In the genomic region with DNA sequence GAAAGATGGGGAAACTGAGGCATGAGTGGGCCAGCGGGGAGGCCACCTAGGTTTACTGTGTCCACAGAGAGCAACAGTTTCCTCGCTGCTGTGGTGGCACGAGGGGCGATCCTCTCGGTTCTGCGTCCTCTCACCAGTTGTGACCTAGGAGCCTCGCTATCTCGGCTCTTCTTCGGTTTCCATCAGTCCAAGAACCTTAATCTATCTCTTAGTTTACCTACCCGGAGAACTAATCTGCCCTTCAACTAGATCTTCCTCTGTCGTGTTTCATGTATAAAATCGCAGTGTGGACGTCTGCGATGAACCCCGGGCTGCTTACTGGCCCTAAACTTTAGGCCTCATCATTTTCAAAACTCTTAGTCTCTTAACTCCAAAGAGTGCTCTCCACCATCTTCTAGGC, we compare ENCODE assay signal across 8 mouse cellular contexts. TPM values are rescaled to one million over a fixed set of nuclear protein-coding genes. Genes with fewer than 3 reads are reported as not detected.
DNase-seq lines count a peak whose midpoint lies in the region; ATAC-seq and TF ChIP-seq lines count a peak whose summit lies in the region.

No protein-coding gene starts in this region.

- H3K36me3 ChIP-seq in intestine, embryonic 14.5 days (ENCODE audit: control insufficient read depth, insufficient read depth, low read length), result peaks cover 53% of the 10 kb centered on the region
- H3K36me3 ChIP-seq in neural tube, embryonic 12.5 days, result peaks cover 45% of the 10 kb centered on the region

- no peaks in the 10 kb centered on the region for H3K9me3 ChIP-seq in intestine, embryonic 14.5 days (ENCODE audit: control insufficient read depth, low read length)
- H3K9me3 ChIP-seq in neural tube, embryonic 12.5 days, result no peaks in the 10 kb centered on the region

- peak overlapping the region; percentile 96 for H3K4me3 ChIP-seq in lung, adult 2 months (replicated peaks; ENCODE audit: extremely low read depth, low read depth, low read length)
- H3K4me3 ChIP-seq in cortical plate, adult 2 months (ENCODE audit: insufficient read depth, low read length), result peak overlapping the region; percentile 87
- peak overlapping the region; percentile 96 for H3K4me3 ChIP-seq in intestine, embryonic 14.5 days (ENCODE audit: low read depth, low read length)
- peak overlapping the region; percentile 90 for H3K4me3 ChIP-seq in neural tube, embryonic 12.5 days

- peak overlapping the region; percentile 90 for H3K9ac ChIP-seq in intestine, embryonic 14.5 days (ENCODE audit: low read length)
- H3K9ac ChIP-seq in neural tube, embryonic 12.5 days, result peak overlapping the region; percentile 96

- no peaks in the 10 kb centered on the region for H3K27me3 ChIP-seq in intestine, embryonic 14.5 days (replicated peaks; ENCODE audit: control insufficient read depth, insufficient read depth, low read length)
- no peaks in the 10 kb centered on the region for H3K27me3 ChIP-seq in neural tube, embryonic 12.5 days (replicated peaks)

- H3K27ac ChIP-seq in cortical plate, adult 2 months (ENCODE audit: insufficient read depth, low read length), result peak overlapping the region; percentile 9; the same call in 1 of the 2 replicates
- peak overlapping the region; percentile 73 for H3K27ac ChIP-seq in intestine, embryonic 14.5 days (ENCODE audit: low read depth)
- H3K27ac ChIP-seq in neural tube, embryonic 12.5 days, result peak overlapping the region; percentile 53; the same call in 1 of the 2 replicates

- 5% methylated on average over 15 of the region's 15 CpGs for whole genome bisulfite sequencing in lung, adult 2 months
- WGBS in intestine, embryonic 14.5 days, result 8% methylated on average over 15 of the region's 15 CpGs
- WGBS in neural tube, embryonic 12.5 days, result 12% methylated on average over 15 of the region's 15 CpGs

- no peak for TF ChIP-seq CTCF in lung, adult 2 months (IDR thresholded peaks at IDR 0.05; ENCODE audit: insufficient read depth, low read length)
- TF ChIP-seq CTCF in cortical plate, adult 2 months (IDR thresholded peaks at IDR 0.05; ENCODE audit: extremely low read depth, insufficient read depth, low read length), result no peak

- H3K4me1 ChIP-seq in lung, adult 2 months (ENCODE audit: control insufficient read depth, insufficient read depth, low read length), result peaks cover 8% of the 10 kb centered on the region
- peaks cover 5% of the 10 kb centered on the region for H3K4me1 ChIP-seq in cortical plate, adult 2 months (ENCODE audit: control insufficient read depth, insufficient read depth, low read length)
- H3K4me1 ChIP-seq in intestine, embryonic 14.5 days (replicated peaks; ENCODE audit: control insufficient read depth, insufficient read depth, low read length), result peaks cover 6% of the 10 kb centered on the region
- peaks cover 20% of the 10 kb centered on the region for H3K4me1 ChIP-seq in neural tube, embryonic 12.5 days

- peak overlapping the region; percentile 70 for H3K4me2 ChIP-seq in intestine, embryonic 14.5 days (ENCODE audit: low read length)
- H3K4me2 ChIP-seq in neural tube, embryonic 12.5 days (replicated peaks), result peak overlapping the region; percentile 93

- TF ChIP-seq POLR2A in lung, adult 2 months (IDR thresholded peaks at IDR 0.05; ENCODE audit: borderline replicate concordance, extremely low read depth, low read depth, low read length), result no peak
- no peak for TF ChIP-seq POLR2A in cortical plate, adult 2 months (IDR thresholded peaks at IDR 0.05; ENCODE audit: extremely low read depth, insufficient read depth, low read length)

- ATAC-seq in intestine, embryonic 14.5 days (replicated peaks; ENCODE audit: low FRiP score, low TSS enrichment, low read depth), result no peak; the same call in 1 of the 2 replicates
- no peak; the same call in 1 of the 2 replicates for ATAC-seq in neural tube, embryonic 12.5 days (ENCODE audit: low FRiP score, low read depth)

- DNase-seq in lung, adult 2 months, result no peak
- no peak for DNase-seq in lung, postnatal 14 days
- peak; percentile 57 for DNase-seq in intestine, embryonic 14.5 days (ENCODE audit: low spot score)
- no peak for DNase-seq in ovary, adult 18-20 months (ENCODE audit: low spot score)
- no peak for DNase-seq in frontal cortex, adult 2 months (ENCODE audit: extremely low spot score in 1 of 2, low spot score in 1 of 2)
- DNase-seq in gastrocnemius, adult 18-20 months (ENCODE audit: low spot score), result no peak

RNA-seq across cellular contexts. Expression of a gene that starts 0.6 kb away (rescaled TPM):
- 0.02 and 0.18 TPM in 2 replicates for polyA plus RNA-seq in lung, adult 2 months (2012; rRNA removed)
- polyA plus RNA-seq in cortical plate, adult 2 months (2012; rRNA removed), result 0.13 and 0.21 TPM in 2 replicates
- 0.07 and 0.12 TPM in 2 replicates for polyA plus RNA-seq in intestine, embryonic 14.5 days (2014; fragmentation: Nextera tagmentation; extraction: Ambion mirVana)
- 0.09 TPM in 2 replicates for polyA plus RNA-seq in neural tube, embryonic 12.5 days (2016; fragmentation: Nextera tagmentation; extraction: Ambion mirVana)
- polyA plus RNA-seq in frontal cortex, adult 2 months (2012; rRNA removed), result 0.10 and 0.11 TPM in 2 replicates
- under 1 TPM in 1 of 2 experiments, not detected in 1; 0.07 TPM for total RNA-seq in gastrocnemius, adult 18-20 months (2021)

RNA-seq across cellular contexts. Expression of a gene that starts 0.7 kb away (rescaled TPM):
- 24.0 and 40.1 TPM in 2 replicates for polyA plus RNA-seq in lung, adult 2 months (2012; rRNA removed)
- polyA plus RNA-seq in cortical plate, adult 2 months (2012; rRNA removed), result 62.8 and 66.9 TPM in 2 replicates
- 44.1 and 54.3 TPM in 2 replicates for polyA plus RNA-seq in intestine, embryonic 14.5 days (2014; fragmentation: Nextera tagmentation; extraction: Ambion mirVana)
- polyA plus RNA-seq in neural tube, embryonic 12.5 days (2016; fragmentation: Nextera tagmentation; extraction: Ambion mirVana), result 43.9 and 45.9 TPM in 2 replicates
- polyA plus RNA-seq in frontal cortex, adult 2 months (2012; rRNA removed), result 61.4 and 64.5 TPM in 2 replicates
- 10 to 100 TPM; 27.9 to 28.6 TPM for total RNA-seq in gastrocnemius, adult 18-20 months (2021)

RNA-seq across cellular contexts. Expression of a gene that starts 6.2 kb away (rescaled TPM):
- polyA plus RNA-seq in lung, adult 2 months (2012; rRNA removed), result 5.0 and 12.2 TPM in 2 replicates
- 33.9 and 38.0 TPM in 2 replicates for polyA plus RNA-seq in cortical plate, adult 2 months (2012; rRNA removed)
- polyA plus RNA-seq in intestine, embryonic 14.5 days (2014; fragmentation: Nextera tagmentation; extraction: Ambion mirVana), result 137 and 149 TPM in 2 replicates
- polyA plus RNA-seq in neural tube, embryonic 12.5 days (2016; fragmentation: Nextera tagmentation; extraction: Ambion mirVana), result 146 and 147 TPM in 2 replicates
- polyA plus RNA-seq in frontal cortex, adult 2 months (2012; rRNA removed), result 37.4 and 40.3 TPM in 2 replicates
- total RNA-seq in gastrocnemius, adult 18-20 months (2021), result 10 to 100 TPM; 24.4 to 33.3 TPM

RNA-seq across cellular contexts. Expression of a gene that starts 9.5 kb away (rescaled TPM):
- polyA plus RNA-seq in lung, adult 2 months (2012; rRNA removed), result 1.7 and 2.3 TPM in 2 replicates
- polyA plus RNA-seq in cortical plate, adult 2 months (2012; rRNA removed), result 2.9 and 3.9 TPM in 2 replicates
- polyA plus RNA-seq in intestine, embryonic 14.5 days (2014; fragmentation: Nextera tagmentation; extraction: Ambion mirVana), result 0.61 and 0.86 TPM in 2 replicates
- 0.90 and 0.93 TPM in 2 replicates for polyA plus RNA-seq in neural tube, embryonic 12.5 days (2016; fragmentation: Nextera tagmentation; extraction: Ambion mirVana)
- 2.9 and 3.2 TPM in 2 replicates for polyA plus RNA-seq in frontal cortex, adult 2 months (2012; rRNA removed)
- under 1 TPM; 0.34 to 0.74 TPM for total RNA-seq in gastrocnemius, adult 18-20 months (2021)

RNA-seq across cellular contexts. Expression of a gene that starts 34.0 kb away (rescaled TPM):
- polyA plus RNA-seq in lung, adult 2 months (2012; rRNA removed), result 1.4 and 3.6 TPM in 2 replicates
- 7.8 and 8.5 TPM in 2 replicates for polyA plus RNA-seq in cortical plate, adult 2 months (2012; rRNA removed)
- polyA plus RNA-seq in intestine, embryonic 14.5 days (2014; fragmentation: Nextera tagmentation; extraction: Ambion mirVana), result 0.20 and 0.38 TPM in 2 replicates
- polyA plus RNA-seq in neural tube, embryonic 12.5 days (2016; fragmentation: Nextera tagmentation; extraction: Ambion mirVana), result 0.55 and 0.65 TPM in 2 replicates
- polyA plus RNA-seq in frontal cortex, adult 2 months (2012; rRNA removed), result 5.9 and 9.8 TPM in 2 replicates
- total RNA-seq in gastrocnemius, adult 18-20 months (2021), result under 1 TPM; 0.18 to 0.31 TPM

Comparison
In these comparisons a context has a peak if more than half of its experiments do, and no peak if none do; other contexts are left out.
1. H3K27ac ChIP-seq: peak in every context shown above with its lines; median percentile 73 in intestine, embryonic 14.5 days; 53 in neural tube, embryonic 12.5 days; 9 in cortical plate, adult 2 months.